Comparison of ENCODE assay signal across 8 mouse cellular contexts in the genomic region with DNA sequence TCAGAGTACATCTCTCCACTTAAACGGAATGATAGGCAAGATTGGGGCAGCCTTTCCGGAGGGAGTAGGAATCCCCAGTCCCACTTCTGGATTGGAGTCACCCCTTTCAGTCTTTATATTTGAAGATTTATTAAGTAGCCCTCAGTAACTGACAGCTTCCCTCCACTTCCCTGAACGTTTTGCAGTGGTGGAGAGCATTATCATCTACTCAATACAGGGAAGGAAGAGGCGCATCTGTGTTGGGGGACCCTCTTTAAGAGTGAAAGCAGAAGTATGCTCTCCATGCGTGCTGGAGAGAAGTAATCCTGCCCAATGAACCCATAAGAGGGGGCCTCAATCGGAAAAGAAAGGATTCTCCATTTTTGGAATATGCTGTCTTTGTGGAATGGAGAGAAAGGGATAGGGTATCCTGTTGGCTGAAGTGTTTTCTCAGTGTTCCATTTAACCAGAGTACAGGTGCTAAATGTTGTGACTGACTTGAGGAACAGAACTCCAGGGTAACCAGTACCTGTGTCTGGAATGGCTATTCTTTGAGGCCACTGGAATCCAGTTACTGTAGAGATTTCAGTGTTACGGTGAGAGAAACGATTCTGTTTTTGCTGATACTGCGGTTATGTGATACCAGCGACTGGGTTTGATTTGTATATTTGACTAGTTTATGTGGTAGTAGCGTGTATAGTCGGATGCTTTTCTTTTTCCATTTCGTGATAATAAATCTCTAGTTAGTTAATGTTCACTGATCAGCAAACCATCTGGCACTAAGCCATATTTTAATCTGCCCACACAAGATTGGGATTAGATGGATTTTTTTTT. TPM values are rescaled to one million over a fixed set of nuclear protein-coding genes. Genes with fewer than 3 reads are reported as not detected.
A peak's percentile ranks its signal among the peaks of the same experiment; 100 is the strongest.
DNase-seq lines count a peak whose midpoint lies in the region; ATAC-seq and TF ChIP-seq lines count a peak whose summit lies in the region.

No protein-coding gene starts in this region.

- DNase-seq in kidney, postnatal 0 days (ENCODE audit: low spot score): no peak
- no peak for DNase-seq in kidney, adult 18-20 months
- no peak for DNase-seq in ES-E14 (ENCODE audit: low read depth, low spot score)
- DNase-seq in urinary bladder, adult 2 months (ENCODE audit: low spot score): no peak
- no peak for DNase-seq in ovary, postnatal 14 days (ENCODE audit: low spot score)

- peak overlapping the region; percentile 89 for H3K9ac ChIP-seq in kidney, postnatal 0 days (ENCODE audit: low read depth, low read length)
- peak overlapping the region; percentile 95 for H3K9ac ChIP-seq in ES-E14 (ENCODE audit: insufficient read depth, low read depth, low read length, poor library complexity, severe bottlenecking)
- H3K9ac ChIP-seq in embryonic facial prominence, embryonic 15.5 days: peak overlapping the region; percentile 63
- H3K9ac ChIP-seq in hindbrain, embryonic 16.5 days (ENCODE audit: low read depth, low read length): peak overlapping the region; percentile 95
- peak overlapping the region; percentile 95 for H3K9ac ChIP-seq in midbrain, embryonic 12.5 days (replicated peaks)

- peak overlapping the region; percentile 91 for H3K4me3 ChIP-seq in kidney, postnatal 0 days (replicated peaks; ENCODE audit: low read depth, low read length)
- peak overlapping the region; percentile 85 to 94 for H3K4me3 ChIP-seq in ES-E14 (ENCODE audit: insufficient read depth in 1 of 2, low read depth in 1 of 2, low read length in 2 of 2, poor library complexity in 1 of 2, severe bottlenecking in 1 of 2)
- H3K4me3 ChIP-seq in embryonic facial prominence, embryonic 15.5 days (replicated peaks): peak overlapping the region; percentile 67
- H3K4me3 ChIP-seq in hindbrain, embryonic 16.5 days (ENCODE audit: low read length): peak overlapping the region; percentile 92
- peak overlapping the region; percentile 94 for H3K4me3 ChIP-seq in midbrain, embryonic 12.5 days

- H3K4me2 ChIP-seq in kidney, postnatal 0 days (ENCODE audit: low read length): peak overlapping the region; percentile 80
- H3K4me2 ChIP-seq in embryonic facial prominence, embryonic 15.5 days (replicated peaks): peak overlapping the region; percentile 63
- H3K4me2 ChIP-seq in hindbrain, embryonic 16.5 days (ENCODE audit: low read length): peak overlapping the region; percentile 80
- peak overlapping the region; percentile 77 for H3K4me2 ChIP-seq in midbrain, embryonic 12.5 days (replicated peaks)

- no peak for ATAC-seq in kidney, postnatal 0 days (replicated peaks; ENCODE audit: low FRiP score, low read depth)
- ATAC-seq in embryonic facial prominence, embryonic 15.5 days (ENCODE audit: insufficient number of reproducible peaks, low FRiP score, low TSS enrichment, low read depth): no peak
- peak; percentile 3; the same call in 1 of the 2 replicates for ATAC-seq in hindbrain, embryonic 16.5 days
- no peak for ATAC-seq in midbrain, embryonic 12.5 days (ENCODE audit: low FRiP score, low read depth)

- H3K27me3 ChIP-seq in kidney, postnatal 0 days (ENCODE audit: insufficient read depth, low read length): no peaks in the 10 kb centered on the region
- no peaks in the 10 kb centered on the region for H3K27me3 ChIP-seq in embryonic facial prominence, embryonic 15.5 days
- H3K27me3 ChIP-seq in hindbrain, embryonic 16.5 days (replicated peaks; ENCODE audit: control insufficient read depth, insufficient read depth, low read length): no peaks in the 10 kb centered on the region
- no peaks in the 10 kb centered on the region for H3K27me3 ChIP-seq in midbrain, embryonic 12.5 days

- no peaks in the 10 kb centered on the region for H3K36me3 ChIP-seq in kidney, postnatal 0 days (ENCODE audit: insufficient read depth, low read length)
- no peaks in the 10 kb centered on the region for H3K36me3 ChIP-seq in ES-E14 (ENCODE audit: control insufficient read depth, insufficient read depth, low read length, poor library complexity, severe bottlenecking)
- no peaks in the 10 kb centered on the region for H3K36me3 ChIP-seq in embryonic facial prominence, embryonic 15.5 days
- H3K36me3 ChIP-seq in hindbrain, embryonic 16.5 days (ENCODE audit: control insufficient read depth, insufficient read depth, low read length): no peaks in the 10 kb centered on the region
- H3K36me3 ChIP-seq in midbrain, embryonic 12.5 days: no peaks in the 10 kb centered on the region

- in situ Hi-C loops in ES-E14 (cut with MboI; ENCODE audit: low sequenced_read_pairs in 2 of 2, unreplicated experiment in 2 of 2): no loop called here

- H3K4me1 ChIP-seq in kidney, postnatal 0 days (replicated peaks; ENCODE audit: insufficient read depth, low read length): no peaks in the 10 kb centered on the region
- H3K4me1 ChIP-seq in ES-E14 (ENCODE audit: control insufficient read depth in 2 of 2, insufficient read depth in 2 of 2, low read length in 2 of 2, poor library complexity in 1 of 2): peaks cover 2 to 4% of the 10 kb centered on the region in 2 experiments; a peak in 1 of 4 replicates
- peaks cover 18% of the 10 kb centered on the region for H3K4me1 ChIP-seq in embryonic facial prominence, embryonic 15.5 days
- peaks cover 20% of the 10 kb centered on the region for H3K4me1 ChIP-seq in hindbrain, embryonic 16.5 days (ENCODE audit: control insufficient read depth, insufficient read depth, low read depth, low read length)
- H3K4me1 ChIP-seq in midbrain, embryonic 12.5 days: peaks cover 21% of the 10 kb centered on the region

- H3K27ac ChIP-seq in kidney, postnatal 0 days: peak overlapping the region; percentile 91
- H3K27ac ChIP-seq in ES-E14 (ENCODE audit: insufficient read depth, low read depth, low read length, poor library complexity, severe bottlenecking): no peak overlapping the region
- H3K27ac ChIP-seq in embryonic facial prominence, embryonic 15.5 days (replicated peaks): peak overlapping the region; percentile 95
- H3K27ac ChIP-seq in hindbrain, embryonic 16.5 days (ENCODE audit: low read depth, low read length): peak overlapping the region; percentile 92
- peak overlapping the region; percentile 91 for H3K27ac ChIP-seq in midbrain, embryonic 12.5 days (replicated peaks)

- no peak for TF ChIP-seq CTCF in kidney, postnatal 0 days (IDR thresholded peaks at IDR 0.05; ENCODE audit: low read depth)

- 4% methylated on average over 13 of the region's 13 CpGs for WGBS in kidney, postnatal 0 days
- 3% methylated on average over 13 of the region's 13 CpGs for WGBS in embryonic facial prominence, embryonic 15.5 days
- 8% methylated on average over 13 of the region's 13 CpGs for WGBS in hindbrain, embryonic 16.5 days
- 16% methylated on average over 13 of the region's 13 CpGs for WGBS in midbrain, embryonic 12.5 days

- H3K9me3 ChIP-seq in kidney, postnatal 0 days (replicated peaks; ENCODE audit: low read length): no peaks in the 10 kb centered on the region
- no peaks in the 10 kb centered on the region for H3K9me3 ChIP-seq in ES-E14 (ENCODE audit: control insufficient read depth, insufficient read depth, low read depth, low read length)
- H3K9me3 ChIP-seq in embryonic facial prominence, embryonic 15.5 days (replicated peaks): no peaks in the 10 kb centered on the region
- H3K9me3 ChIP-seq in hindbrain, embryonic 16.5 days (ENCODE audit: control insufficient read depth, low read length): no peaks in the 10 kb centered on the region
- no peaks in the 10 kb centered on the region for H3K9me3 ChIP-seq in midbrain, embryonic 12.5 days

TF ChIP-seq in ES-E14, 5 proteins besides CTCF, POLR2A, EP300 and RAD21:
- peak; percentile 73; the same call in 1 of the 2 replicates for TF ChIP-seq MAFK (IDR thresholded peaks at IDR 0.05; ENCODE audit: insufficient read depth, low read depth, low read length)
- no peak for TF ChIP-seq HCFC1 (IDR thresholded peaks at IDR 0.05; ENCODE audit: borderline replicate concordance, insufficient read depth, low read length)

RNA-seq across cellular contexts. Expression of gene Eml4, which starts 1.1 kb away (rescaled TPM):
- 18.3 and 19.0 TPM in 2 replicates for polyA plus RNA-seq in kidney, postnatal 0 days (2015; fragmentation: Nextera tagmentation; extraction: Ambion mirVana)
- 39.5 and 43.0 TPM in 2 replicates for total RNA-seq in ES-E14 (2012; rRNA removed)
- 29.6 and 33.2 TPM in 2 replicates for polyA plus RNA-seq in embryonic facial prominence, embryonic 15.5 days (2015; fragmentation: Nextera tagmentation; extraction: Ambion mirVana)
- polyA plus RNA-seq in hindbrain, embryonic 16.5 days (2015; fragmentation: Nextera tagmentation; extraction: Ambion mirVana): 22.7 and 28.0 TPM in 2 replicates
- 43.4 and 47.4 TPM in 2 replicates for polyA plus RNA-seq in midbrain, embryonic 12.5 days (2016; fragmentation: Nextera tagmentation; extraction: Ambion mirVana)
- 17.4 and 19.6 TPM in 2 replicates for polyA plus RNA-seq in urinary bladder, adult 2 months (2012; rRNA removed)
